Mouse (Mus musculus) brain, embryonic 14.5 days (tissue): Measurements from ENCODE around the gene Itga11.
"Not testable (repeated sequence)": the region's sequence is repeated elsewhere in the genome, so short reads cannot be mapped to it uniquely, and the experiment has no call there.

Experiments
- CTCF ChIP-seq: fragments of 200-500 bp; IDR thresholded peaks from 2 replicates; pipeline ENCODE4 v1.5.1; 2012; ENCODE audit warnings: inconsistent platforms, mild to moderate bottlenecking, moderate library complexity, borderline replicate concordance; ENCODE audit not compliant: insufficient read depth, insufficient read length; ENCODE audit errors: extremely low read depth
- POLR2A ChIP-seq: fragments of 200-500 bp; IDR thresholded peaks from 2 replicates; pipeline ENCODE4 v1.6.1; 2012; ENCODE audit warnings: mild to moderate bottlenecking, inconsistent platforms, borderline replicate concordance; ENCODE audit not compliant: poor library complexity, insufficient read depth, insufficient read length, severe bottlenecking; ENCODE audit errors: extremely low read depth

DNA sequence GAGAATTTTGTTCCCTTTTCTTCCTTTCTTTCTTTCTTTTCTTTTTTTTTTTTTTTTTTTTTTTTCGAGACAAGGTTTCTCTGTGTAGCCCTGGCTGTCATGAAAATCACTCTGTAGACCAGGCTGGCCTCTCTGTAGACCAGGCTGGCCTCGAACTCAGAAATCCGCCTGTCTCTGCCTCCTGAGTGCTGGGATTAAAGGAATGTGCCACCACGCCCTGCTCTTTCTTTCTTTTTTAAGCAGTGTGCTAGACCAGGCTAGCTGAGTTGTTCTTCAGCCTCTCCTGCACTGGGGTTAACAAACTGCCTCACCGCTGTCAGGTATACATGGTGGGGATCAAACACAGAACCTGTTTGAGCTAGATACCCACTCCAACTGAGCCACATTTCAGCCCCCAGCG is 142.3 kb downstream of the Itga11 start:
- TF ChIP-seq POLR2A, CTCF: not testable (repeated sequence)
